Mouse (Mus musculus) layer of hippocampus, postnatal 10 days (tissue): ENCODE data around the gene Lrig1. TPM values are rescaled to one million over a fixed set of nuclear protein-coding genes. Genes with fewer than 3 reads are reported as not detected.

ENCODE experiments used
- DNase-seq, 2 experiments: peaks; one replicate each; pipeline ENCODE4 v3.0.0; 2021; ENCODE audit warnings: low spot score in 2 of 2
- total RNA-seq, 2 experiments: library from RNA; stranded (reverse); gene quantifications; 2 replicates each; pipeline ENCODE4 v1.2.3; 2021

Lrig1 gene
- total RNA-seq, 2 experiments from 2014 or later = 36.2 to 36.5 TPM

DNA sequence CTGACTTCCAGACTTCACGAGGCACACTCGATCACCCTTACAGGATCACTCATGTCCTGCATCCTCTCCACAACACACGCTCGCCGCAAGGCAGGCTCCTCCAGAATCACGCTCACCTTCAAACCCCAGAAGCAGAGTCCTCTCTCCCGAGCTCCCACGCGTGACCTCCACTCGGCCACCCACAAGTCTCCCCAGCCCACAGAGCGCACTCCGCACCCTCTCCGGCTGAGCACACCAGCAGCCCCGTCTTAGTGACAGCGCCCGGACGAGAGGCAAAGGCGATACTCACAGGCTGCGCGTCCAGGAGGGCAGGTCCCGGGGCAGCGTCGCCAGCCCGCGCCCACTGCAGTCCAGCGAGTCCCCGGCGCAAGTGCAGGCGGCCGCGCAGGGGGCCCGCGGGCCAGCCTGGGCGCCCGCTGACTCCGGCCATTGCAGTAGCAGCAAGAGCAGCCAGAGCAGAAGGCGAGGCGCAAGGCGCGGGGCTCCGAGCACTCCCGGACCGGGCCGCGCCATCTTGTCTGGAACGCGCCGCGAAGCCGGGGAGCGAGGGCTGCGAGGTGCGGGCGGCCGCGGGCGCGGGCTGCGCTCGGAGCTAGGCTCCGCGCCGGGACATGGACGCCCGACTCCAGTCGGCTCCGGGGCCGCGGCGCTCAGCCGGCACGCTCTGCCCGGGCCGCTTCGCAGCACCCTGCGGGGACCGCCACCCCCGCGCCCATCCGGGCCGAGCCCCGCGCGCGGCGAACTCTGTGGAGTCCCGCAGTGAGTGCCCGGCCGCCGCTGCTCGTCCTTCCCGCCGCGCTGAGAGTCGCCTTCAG is 578 bp downstream of the Lrig1 start:
- DNase-seq = peak in 1 of 2 experiments; percentile 49

DNA sequence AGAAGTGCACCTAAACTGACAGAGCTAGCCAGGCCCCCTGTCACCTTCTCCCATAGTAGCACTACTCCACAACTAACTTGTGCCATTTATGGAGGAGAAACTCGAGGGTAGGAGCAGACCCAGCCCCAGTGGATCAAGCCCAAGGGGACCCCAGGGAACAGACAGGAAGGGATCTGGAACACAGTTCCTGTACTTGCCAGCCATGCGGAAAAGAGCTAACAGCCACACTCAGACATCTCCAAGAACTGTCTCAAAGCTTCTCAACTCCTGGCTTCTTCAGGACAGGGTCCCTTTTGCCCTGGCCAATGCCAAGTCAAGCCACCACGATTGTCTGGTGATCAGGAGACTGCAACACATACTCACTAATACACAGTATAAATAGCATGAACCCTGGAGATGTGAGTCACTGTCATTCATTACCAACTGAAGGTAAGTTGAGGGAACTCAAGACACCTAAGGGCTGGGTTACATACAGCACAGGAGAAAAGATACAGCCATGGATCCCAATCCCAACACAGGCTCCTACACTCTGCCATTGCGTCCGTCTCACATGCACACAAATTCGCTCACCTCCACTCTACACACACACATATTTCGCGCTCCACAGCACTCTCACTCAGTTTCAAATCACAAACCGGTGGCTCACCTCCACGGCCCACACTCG is 1.3 kb downstream of the Lrig1 start:
- DNase-seq = no peak

DNA sequence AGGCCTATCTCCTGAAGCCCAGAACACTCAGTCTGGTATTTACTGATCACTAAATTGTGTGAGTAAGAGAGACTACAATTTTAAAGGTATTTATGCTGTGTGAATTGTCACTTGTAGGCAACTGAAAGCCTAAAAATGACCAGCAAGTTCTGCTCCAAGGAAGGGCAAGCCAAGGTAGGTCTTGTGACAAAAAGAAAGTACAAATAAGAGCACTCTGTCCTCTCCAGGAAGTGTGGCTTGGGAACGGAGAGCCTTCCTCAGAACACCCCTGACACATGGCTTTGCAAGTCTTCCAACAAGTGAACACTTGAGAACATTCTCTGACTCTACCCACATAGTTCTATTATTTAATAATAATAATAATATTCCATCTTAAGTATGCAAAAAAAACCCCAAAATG is 2.5 kb downstream of the Lrig1 start:
- no peak for DNase-seq

GRCm38 (mm10) chr6:94696182-94697080 is 3.5 kb downstream of the Lrig1 start:
- DNase-seq = no peak

GRCm38 (mm10) chr6:94695121-94695930 is 4.6 kb downstream of the Lrig1 start:
- no peak for DNase-seq

DNA sequence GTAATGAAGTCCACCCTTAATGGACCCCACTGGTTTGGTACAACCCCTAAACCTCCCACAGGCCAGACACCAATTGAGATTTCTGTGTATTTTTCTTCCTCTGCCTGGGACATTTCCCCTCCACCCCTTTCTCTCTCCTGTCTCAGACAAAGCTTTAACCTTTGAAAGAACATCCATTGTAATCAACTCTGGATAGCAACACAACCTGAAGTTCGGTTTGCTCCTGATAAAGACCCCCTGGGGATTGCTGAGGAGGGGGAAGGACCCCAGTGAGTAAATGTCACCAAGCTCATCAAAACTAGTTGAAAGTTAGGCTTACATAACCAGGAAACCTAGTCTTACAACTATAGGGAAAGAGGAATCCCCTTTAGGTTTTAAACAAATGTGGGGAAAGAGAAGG is 5.5 kb downstream of the Lrig1 start:
- DNase-seq = no peak

DNA sequence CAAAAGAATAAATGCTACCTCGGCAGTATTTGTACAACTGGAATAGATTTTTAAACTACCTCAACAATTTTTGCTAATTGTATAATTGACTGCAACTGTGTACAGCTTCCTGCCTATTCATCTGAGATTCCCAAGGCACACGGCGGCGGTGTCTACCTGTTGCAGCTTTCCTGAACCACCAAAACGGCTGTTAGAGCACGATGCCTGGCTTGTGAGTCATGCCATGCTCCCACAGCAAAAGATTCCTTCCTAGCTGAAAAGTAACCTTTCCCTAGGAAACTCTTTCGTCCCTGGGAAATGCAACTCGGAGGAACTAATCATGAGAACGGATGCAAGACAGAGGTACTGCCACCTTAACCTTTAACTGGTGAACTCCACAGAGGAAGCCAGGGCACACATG is 6.9 kb downstream of the Lrig1 start:
- no peak for DNase-seq

GRCm38 (mm10) chr6:94692003-94692402 is 8.0 kb downstream of the Lrig1 start:
- no peak for DNase-seq

- DNase-seq = no peak
These were observed 9.7 kb downstream of the Lrig1 start for GRCm38 (mm10) chr6:94690247-94690646.

DNA sequence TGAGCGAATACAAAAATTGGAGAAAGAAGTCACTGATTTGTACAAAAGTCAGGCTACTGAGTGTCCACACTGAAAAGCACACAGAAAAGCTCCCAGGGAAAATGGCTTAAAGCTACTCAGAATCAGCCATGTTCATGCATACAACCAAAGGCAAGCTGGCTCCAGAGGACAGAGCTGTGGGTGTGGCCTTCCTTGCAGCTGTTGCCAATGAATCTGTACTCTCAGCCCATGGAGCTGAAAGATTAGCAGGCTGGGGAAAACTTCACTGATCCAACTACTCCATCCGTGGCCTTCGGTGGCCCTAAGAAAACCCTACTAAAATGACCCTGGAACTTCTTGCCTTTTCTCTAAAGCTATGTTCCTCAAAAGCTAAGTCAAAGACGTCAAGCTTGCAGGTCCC is 11.2 kb downstream of the Lrig1 start:
- DNase-seq = no peak

GRCm38 (mm10) chr6:94686048-94686447 is 13.9 kb downstream of the Lrig1 start:
- no peak for DNase-seq

GRCm38 (mm10) chr6:94685611-94686010 is 14.3 kb downstream of the Lrig1 start:
- no peak for DNase-seq

DNA sequence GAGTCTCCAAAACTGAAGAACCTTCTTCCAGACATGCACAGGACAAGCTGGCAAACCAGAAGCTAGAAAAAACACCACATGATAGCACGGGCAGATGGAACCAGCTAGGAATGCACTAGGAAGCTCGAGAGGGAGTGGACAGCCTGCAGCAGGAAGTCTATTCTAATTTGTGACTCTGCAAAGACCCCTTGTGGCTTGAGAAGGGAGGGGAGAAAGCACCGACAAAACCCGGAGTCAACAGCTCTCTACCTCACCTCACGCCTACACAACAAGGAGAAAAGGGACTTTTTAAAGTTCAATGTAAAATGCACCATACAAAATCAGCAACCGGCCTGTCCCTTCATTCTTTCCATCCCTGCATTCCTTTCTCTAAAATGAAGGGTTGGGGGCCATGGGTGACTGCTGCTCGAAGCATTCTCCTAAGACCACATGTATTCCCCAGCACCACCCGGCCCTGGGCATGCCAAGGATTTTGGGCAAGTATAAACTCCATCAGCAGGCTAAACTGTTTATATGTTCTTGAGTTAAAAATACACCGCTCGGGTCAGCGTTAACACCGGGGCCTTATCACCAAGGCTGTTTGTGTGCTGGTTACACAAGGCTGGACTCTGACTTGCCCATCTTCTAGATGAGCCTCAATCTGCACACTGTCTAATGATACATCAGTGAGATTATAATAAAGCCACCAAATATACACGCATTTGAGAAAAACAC is 15.0 kb downstream of the Lrig1 start:
- DNase-seq = no peak

DNA sequence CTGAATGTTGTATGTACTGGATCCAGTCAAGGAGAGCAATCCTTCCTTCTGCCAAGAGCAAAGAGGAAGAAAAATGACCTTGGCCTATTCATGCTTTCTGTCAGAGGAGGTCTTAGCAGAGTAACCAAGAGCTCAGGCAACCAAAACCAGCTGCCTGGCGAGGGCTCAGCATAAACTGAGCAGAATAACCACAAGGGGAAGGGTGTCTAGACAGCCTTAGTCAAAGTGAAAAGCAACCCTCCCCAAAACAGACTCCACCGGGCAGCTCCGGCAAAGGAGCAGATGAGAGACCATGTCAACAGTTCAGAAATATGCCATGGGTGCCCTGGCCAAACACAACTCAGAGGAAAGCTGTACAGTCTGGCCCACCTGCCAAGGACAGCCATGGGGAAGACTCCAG is 16.3 kb downstream of the Lrig1 start:
- no peak for DNase-seq

- DNase-seq = no peak
These were observed 17.7 kb downstream of the Lrig1 start for GRCm38 (mm10) chr6:94682270-94682618.

GRCm38 (mm10) chr6:94681446-94682269 is 18.3 kb downstream of the Lrig1 start:
- no peak for DNase-seq

- no peak for DNase-seq
These were observed 19.1 kb downstream of the Lrig1 start for GRCm38 (mm10) chr6:94680760-94681445.

- no peak for DNase-seq
These were observed 20.7 kb downstream of the Lrig1 start for GRCm38 (mm10) chr6:94679249-94679648.
